Mouse (Mus musculus) kidney, postnatal 14 days (tissue): ENCODE data around the gene Sspo.
"Not testable (repeated sequence)": the region's sequence is repeated elsewhere in the genome, so short reads cannot be mapped to it uniquely, and the experiment has no call there.

Experiments
- DNase-seq: peaks from one replicate; pipeline ENCODE4 v3.0.0; 2022; ENCODE audit warnings: mixed read lengths

The Sspo gene

GRCm38 (mm10) chr6:48489741-48490140 is 41.7 kb downstream of the Sspo start:
- DNase-seq, result no peak

DNA sequence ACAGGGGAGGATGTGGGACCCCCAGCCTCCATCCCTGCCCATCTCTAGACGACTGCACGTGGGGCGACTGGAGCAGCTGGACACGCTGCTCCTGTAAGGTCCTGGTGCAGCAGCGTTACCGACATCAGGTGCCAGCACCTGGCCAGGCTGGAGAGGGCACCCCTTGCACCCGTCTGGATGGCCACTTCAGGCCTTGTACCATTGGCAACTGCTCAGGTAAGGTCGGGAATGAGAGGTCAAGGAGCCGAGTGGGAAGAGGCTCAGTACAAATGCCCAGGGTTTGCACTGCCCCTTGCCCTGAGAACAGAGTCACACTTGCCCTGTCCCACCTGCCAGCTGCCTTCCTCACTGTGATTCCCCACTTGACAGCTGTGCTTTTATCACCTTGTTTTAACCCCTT is 43.3 kb downstream of the Sspo start:
- DNase-seq, result no peak

GRCm38 (mm10) chr6:48493136-48493730 is 45.2 kb downstream of the Sspo start:
- peak; percentile 72 for DNase-seq

DNA sequence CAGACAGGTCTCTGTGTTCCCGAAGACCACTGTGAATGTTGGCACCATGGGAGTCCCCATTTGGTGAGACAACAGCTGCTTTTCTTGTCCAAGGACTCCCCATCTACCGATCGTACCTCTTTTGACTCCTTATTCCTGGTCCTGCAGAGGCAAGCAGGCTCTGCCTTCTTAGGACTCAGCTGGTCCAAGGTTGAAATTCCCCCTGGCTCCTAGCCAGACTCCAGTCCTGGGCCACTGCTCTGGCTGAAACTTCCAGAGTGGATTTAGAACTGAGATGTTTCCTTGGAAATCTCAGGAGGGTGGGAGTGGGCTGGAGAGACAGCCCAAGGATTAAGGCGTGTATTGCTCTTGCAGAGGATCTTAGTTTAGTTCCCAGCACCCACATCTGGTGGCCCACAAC is 49.5 kb downstream of the Sspo start:
- peak; percentile 71 for DNase-seq

DNA sequence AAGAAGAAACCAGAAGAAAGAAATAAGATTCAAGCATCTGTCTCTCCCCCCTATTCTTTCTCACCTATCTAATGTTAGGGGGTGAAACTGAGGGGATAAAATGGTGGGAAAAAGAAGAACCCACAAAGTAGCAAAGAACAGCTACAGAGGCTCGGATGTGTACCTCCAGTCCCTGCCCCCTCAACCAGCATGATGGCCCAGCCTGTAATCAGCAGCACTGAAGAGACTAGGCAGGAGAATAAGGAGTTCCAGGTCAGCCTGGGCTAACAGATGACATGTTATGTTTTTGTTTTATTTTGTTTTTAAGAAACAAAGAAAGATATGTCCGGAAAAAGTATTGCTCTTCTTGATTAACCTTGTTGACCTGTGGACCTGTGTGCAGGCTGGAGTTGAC is 55.8 kb downstream of the Sspo start:
- no peak for DNase-seq

DNA sequence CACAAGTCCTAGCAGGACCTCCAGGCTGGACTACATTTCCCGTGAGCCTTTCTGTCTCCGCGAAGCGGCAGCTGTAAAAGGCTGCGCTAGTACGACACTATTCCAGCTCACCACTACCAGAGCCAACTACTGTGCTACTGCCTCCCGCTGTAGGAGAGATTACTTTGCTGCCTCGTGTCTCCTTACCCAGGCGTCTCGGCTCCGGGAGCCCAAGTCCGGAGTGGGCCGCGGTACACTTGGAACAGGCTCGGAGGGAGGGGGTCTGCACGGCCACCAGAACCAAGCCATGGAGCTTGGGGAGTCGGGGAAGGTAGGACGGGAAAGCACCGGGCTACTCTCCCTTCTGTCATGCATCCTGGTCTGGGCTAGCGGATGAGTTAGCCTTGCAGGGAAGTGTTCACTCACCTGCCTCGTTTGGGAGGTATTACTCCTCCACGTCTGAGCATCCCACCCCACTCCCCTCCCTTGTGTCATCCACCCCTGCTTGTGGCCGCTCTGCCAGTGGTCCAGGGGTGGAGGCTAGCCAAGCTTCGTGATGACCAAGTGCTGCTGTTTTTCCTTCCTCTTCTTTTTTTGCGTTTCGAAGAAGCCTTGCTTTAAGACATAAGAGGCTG is 56.3 kb downstream of the Sspo start:
- DNase-seq, result peak; percentile 89

GRCm38 (mm10) chr6:48508087-48508486 is 60.1 kb downstream of the Sspo start:
- DNase-seq, result no peak

- DNase-seq, result no peak
Observed at GRCm38 (mm10) chr6:48510426-48510825, 62.4 kb downstream of the Sspo start.

DNA sequence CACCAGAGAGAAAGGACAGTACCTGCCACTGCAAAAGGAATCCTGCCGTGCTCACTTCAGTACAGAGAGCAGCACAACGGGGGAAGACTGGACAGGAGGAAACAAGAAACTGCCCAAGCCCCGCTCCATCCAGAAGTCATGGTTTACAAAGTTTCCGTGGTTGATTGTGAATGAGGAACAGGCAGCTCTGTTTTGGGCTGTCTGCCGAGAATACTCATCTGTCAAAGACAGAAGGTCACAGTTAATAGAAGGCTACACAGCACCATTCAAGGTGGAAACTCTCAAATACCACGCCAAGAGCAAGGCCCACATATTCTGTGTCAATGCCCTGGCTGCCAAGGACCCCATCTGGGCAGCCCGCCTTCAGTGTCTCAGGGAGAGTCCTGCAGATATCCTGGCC is 63.8 kb downstream of the Sspo start:
- no peak for DNase-seq

- DNase-seq, result not testable (repeated sequence)
Observed at GRCm38 (mm10) chr6:48524882-48525281, 76.9 kb downstream of the Sspo start.

- no peak for DNase-seq
Observed at GRCm38 (mm10) chr6:48527901-48528300, 79.9 kb downstream of the Sspo start.

DNA sequence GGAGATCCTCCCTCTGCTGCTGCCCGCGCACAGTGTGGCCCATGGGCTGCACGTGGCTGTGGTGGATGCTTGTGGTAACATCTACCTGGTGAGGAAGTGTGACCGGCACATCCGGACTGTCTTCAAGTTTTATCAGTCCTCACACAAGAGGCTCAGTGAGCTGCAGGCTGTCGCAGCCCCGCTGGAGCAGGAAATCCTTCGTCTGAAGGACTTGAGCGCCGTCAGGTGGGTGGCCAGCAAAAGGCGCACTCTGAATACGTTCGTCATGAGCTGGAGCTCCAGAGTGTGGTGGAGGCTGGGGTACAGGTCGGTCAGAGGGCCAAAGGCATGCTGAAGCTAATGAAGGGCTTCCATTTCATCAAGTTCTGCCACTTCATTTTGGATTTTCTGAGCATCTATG is 81.2 kb downstream of the Sspo start:
- no peak for DNase-seq

DNA sequence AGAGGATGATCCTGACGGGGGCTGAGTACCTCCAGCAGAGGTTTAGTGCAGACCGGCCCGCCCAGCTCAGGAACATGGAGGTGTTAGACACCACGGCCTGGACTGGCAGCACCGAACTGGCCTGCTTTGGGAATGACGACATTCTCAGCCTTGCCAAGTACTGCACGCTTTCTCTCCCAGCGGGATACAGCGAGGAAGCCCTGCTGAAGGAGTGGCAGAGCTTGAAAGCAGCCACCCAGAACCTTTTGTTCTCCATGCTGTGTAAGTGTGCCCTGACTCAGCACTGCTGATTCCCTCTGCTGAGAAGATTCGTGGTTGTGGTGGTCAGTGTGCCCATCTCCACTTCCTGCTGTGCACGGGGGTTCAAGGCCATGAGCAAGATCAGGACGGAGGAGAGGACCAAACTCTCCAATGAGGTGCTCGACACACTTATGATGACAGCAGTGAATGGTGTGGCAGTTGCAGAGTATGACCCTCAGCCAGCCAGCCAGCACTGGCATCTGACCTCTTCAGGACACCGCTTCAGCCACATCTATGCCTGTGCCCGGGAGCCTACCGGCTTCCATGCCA is 81.9 kb downstream of the Sspo start:
- no peak for DNase-seq

DNA sequence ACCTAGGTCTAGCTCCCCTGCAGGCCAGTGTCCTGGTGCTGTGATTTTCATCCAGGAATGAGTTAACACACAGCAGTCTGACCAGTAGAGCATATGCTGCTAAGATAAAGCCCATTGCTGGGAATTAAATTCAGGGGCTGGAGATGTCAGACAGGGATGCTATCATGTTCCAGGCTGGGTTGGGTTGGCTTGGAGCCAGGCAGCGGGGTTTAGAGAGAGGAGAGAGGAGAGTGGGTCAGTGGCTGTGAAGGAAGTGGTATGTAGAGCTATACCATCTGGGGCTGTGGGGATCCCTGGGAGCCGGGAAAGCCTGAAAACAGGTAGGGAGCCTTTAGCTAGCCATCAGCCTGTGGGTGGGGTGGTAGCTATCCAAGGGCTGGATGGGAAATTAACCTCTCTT is 82.8 kb downstream of the Sspo start:
- DNase-seq, result no peak

- no peak for DNase-seq
Observed at GRCm38 (mm10) chr6:48533475-48533874, 85.4 kb downstream of the Sspo start.

DNA sequence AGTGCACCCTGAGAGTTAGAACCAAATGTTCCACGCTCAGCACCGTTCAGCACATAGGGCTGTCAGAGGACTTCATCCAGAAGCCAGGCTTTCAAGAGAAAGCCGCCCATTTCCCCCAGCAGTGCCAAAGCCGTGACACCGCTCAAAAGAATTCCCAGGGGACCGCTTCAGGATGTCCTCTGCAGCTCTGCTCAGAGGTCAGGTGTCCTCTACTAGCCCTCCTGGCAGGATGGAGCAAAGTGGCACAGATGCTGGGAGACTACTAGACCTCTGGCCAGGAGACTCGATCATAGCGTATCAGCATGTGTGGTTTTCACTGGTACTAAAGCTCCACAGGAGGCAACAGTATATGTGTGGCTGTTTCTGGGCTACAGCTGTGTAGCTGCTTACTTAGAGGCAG is 86.9 kb downstream of the Sspo start:
- DNase-seq, result peak; percentile 32

DNA sequence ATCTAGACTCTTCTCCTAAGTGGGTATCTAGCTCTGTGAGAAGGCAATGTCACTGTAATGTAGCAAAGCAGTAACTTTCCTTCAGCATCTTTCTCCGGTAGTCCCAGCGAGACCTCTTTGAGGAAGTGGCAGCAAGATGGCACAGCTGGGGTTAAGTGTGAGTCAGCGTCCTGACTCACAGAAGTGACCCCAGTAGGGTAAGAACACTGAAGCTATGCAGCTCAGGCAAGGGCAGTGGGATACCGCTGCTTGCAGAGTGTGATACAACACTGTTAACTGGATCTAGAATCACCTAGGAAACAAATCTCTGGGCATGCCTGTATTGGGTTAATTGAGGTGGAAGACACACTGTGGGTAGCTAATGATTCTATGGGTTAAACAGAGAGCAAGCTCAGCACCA is 88.1 kb downstream of the Sspo start:
- DNase-seq, result no peak

DNA sequence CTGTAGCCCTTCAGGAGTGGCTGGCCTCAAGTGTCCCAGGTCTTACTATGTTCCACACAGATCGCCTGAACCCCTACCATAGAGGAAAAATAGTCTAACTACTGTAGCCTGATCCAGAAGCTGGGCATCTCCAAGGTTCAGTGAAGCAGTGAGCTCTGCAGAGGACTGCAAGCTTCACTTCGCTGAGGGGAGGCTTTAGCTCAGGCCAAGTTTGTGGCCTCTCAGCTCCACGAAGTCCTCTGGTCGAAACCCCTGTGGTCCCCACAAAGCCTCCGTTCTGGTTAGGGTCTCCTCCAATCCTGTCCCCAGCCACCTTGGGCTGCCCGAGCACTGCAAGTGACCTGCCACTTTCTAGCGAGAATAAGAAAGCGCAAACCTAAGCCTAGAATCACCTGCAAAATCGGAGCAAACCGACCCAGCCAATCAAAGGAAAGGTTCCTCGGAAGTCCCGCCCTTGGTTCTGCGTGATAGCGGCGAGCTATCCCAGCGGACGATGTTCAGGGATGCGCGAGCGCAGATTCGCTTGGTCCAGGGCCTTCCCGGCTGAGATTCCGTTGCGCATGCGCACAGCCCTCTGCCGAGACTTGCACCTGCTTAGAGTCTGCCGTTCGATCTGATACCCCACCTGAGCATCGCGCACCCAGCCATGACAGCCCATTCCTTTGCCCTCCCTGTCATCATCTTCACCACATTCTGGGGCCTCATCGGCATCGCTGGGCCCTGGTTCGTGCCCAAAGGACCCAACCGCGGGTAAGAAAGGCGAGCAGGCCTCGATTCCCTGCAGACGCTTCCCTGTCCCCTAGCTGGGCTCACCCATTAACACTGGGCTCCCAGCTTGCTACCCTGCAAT is 89.3 kb downstream of the Sspo start, which contains the start of gene Atp6v0e2:
Atp6v0e2 (plus strand) TSS at position 511 of the 850 bp plus-strand sequence.
- DNase-seq, result peak; percentile 88

DNA sequence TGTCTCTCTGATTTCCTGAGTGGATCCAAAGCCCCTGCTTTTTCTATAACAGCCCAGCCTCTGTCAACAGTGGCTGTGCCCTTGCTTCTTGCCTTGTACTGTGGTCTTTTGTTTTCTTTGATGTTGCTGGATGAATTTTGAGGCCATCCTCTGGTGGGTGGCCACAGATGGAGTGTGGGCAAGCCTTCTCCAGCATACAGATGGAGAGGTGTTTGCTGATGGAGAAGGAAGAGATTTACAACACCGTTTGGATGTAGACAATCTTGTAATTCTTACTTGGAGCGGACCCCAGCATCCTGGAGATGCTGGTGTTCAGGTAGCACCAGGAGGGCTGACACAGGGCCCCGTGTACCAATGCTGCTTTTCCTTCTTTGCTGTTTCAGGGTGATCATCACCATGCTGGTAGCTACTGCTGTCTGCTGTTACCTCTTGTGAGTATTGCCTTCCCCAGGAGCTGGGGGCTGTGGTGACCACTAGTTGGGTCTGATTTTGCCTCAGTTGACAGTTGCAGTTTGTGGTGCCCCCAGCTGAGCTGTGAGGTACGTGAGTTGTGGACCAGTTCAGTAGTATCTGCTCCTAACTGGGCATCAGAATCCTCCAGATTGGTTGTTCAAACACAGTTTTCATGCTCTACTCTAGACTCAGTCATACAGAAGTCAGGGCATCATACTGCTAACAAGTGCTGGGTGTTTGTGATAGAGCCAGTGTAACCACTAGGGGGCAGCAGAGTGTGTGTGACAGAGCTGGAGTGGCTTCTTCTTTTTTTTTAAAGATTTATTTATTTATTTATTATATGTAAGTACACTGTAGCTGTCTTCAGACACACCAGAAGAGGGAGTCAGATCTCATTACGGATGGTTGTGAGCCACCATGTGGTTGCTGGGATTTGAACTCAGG is 91.1 kb downstream of the Sspo start:
- peak; percentile 84 for DNase-seq

DNA sequence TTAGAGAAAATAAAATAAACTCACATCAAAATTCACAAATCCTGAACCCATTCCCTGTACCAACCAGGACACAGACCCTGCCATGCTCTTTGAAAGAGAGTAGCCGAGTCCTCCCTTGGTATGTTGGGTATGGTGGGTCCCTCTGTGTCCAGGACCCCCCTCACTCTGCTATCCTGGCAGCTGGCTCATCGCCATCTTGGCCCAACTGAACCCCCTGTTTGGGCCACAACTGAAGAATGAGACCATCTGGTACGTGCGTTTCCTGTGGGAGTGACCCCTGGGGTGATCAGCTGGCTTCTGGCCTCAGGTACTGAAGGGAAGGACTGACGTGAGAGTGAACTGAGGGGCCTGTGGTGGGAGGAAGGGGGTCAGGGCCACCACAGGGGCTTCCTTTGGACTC is 91.8 kb downstream of the Sspo start:
- no peak for DNase-seq

- DNase-seq, result no peak
Observed at GRCm38 (mm10) chr6:48540721-48541120, 92.7 kb downstream of the Sspo start.
